Mouse (Mus musculus): Measurements from ENCODE around the gene Tmem37. TPM values are rescaled to one million over a fixed set of nuclear protein-coding genes. Genes with fewer than 3 reads are reported as not detected.

The Tmem37 gene
- 89.2 and 94.7 TPM in 2 replicates for polyA plus RNA-seq (2015; fragmentation: Nextera tagmentation; extraction: Ambion mirVana)

DNA sequence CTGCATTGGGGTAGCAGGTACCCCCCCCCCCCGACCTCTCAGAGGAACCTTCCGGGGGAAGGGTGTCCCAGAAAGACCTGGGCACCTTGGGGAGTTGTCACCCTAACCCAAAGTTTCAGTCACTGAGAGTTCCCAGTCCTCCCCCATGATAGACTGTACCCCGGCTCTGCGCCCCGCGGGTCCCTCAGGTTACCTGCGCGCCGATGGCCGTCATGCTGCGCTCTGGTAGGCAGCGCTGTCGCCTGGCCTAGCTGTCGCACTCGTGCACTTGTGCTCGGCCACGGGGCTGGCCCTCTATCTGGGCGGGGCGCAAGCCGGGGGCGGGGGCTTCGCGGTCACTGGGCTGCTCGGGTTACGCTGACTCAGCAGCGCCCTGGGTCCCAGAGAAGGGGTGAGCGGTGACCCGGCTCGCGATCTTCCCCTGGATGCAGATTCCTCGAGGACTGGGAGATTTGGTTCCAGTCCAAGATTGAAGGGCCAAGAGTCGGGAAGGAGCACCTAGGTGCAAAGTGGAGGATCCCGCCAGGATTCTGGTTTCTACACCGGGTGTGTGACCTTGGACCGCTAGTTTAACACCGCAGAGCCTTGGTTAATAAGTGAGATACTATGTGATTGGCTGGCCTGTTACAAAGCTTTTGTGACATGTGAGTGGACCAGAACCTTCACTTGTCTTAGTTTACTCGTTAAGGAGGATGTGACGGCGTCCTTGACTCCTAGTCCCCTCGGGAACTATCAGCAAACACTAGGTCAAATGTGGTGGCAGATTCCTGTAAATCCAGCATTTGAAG, at the start of gene Tmem37:
Gene Tmem37 (minus strand): TSS at position 556 of the 788 bp plus-strand sequence.
- Histone ChIP-seq H3K27ac (ENCODE audit: low read length) (peak within 1 kb of the TSS; percentile 74), H3K4me1 (ENCODE audit: control insufficient read depth, low read depth, low read length) (peaks cover 7% of the 10 kb centered on the region; the same call in 1 of the 2 replicates), H3K36me3 (ENCODE audit: control insufficient read depth, insufficient read depth) (no peaks in the 10 kb centered on the region), H3K4me3 (ENCODE audit: low read depth, low read length) (peak within 1 kb of the TSS; percentile 54), H3K4me2 (ENCODE audit: low read depth, low read length) (peak within 1 kb of the TSS; percentile 48), H3K9me3 (replicated peaks; ENCODE audit: control insufficient read depth, low read length) (no peaks in the 10 kb centered on the region), H3K9ac (ENCODE audit: low read depth, low read length) (peak within 1 kb of the TSS; percentile 55), H3K27me3 (ENCODE audit: control insufficient read depth, insufficient read depth, low read depth, low read length) (peaks cover 4% of the 10 kb centered on the region; the same call in 1 of the 2 replicates)
- peak; percentile 80 for ATAC-seq (ENCODE audit: low read depth)
- WGBS (ENCODE audit: insufficient replicate concordance): 3% methylated on average over 40 of the region's 40 CpGs

GRCm38 (mm10) chr1:120122634-120123383, 48.9 kb upstream of the Tmem37 start:
- ATAC-seq (ENCODE audit: low read depth): no peak
- Histone ChIP-seq H3K4me3 (ENCODE audit: low read depth, low read length) (no peak overlapping the region), H3K9me3 (replicated peaks; ENCODE audit: control insufficient read depth, low read length) (no peaks in the 10 kb centered on the region), H3K27ac (ENCODE audit: low read length) (no peak overlapping the region), H3K36me3 (ENCODE audit: control insufficient read depth, insufficient read depth) (no peaks in the 10 kb centered on the region), H3K27me3 (ENCODE audit: control insufficient read depth, insufficient read depth, low read depth, low read length) (no peaks in the 10 kb centered on the region), H3K4me1 (ENCODE audit: control insufficient read depth, low read depth, low read length) (peaks cover 20% of the 10 kb centered on the region), H3K4me2 (ENCODE audit: low read depth, low read length) (no peak overlapping the region), H3K9ac (ENCODE audit: low read depth, low read length) (no peak overlapping the region)
- WGBS (ENCODE audit: insufficient replicate concordance): 58% methylated on average over 8 of the region's 8 CpGs

DNA sequence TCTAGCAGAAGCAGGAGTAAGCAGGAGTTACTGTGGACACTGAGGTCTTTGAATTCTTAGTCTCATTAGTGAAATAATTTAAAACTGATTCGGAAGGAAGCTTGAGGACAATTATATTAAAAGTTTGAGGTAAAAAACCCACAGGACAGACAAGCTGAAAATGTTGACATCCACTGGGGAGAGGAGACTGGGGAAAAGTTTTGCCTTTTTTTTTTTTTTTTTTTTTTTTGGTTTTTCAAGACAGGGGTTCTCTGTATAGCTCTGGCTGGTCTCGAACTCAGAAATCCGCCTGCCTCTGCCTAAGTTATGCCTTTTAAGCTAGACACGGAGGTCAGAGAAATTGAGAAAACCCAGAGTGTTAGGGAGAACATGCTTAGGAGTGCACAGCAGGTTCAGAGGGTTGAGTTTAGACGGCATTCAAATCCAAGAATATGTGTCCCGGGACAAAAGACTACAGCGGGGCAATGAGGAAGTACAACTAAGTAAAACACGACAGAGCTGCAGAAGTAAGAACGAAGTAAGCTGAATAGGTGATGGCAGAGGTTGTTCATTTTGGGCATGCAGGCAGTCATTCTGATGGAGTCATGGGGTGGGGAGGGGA, 48.2 kb upstream of the Tmem37 start:
- Histone ChIP-seq H3K4me1 (ENCODE audit: control insufficient read depth, low read depth, low read length) (peaks cover 20% of the 10 kb centered on the region), H3K36me3 (ENCODE audit: control insufficient read depth, insufficient read depth) (no peaks in the 10 kb centered on the region), H3K4me3 (ENCODE audit: low read depth, low read length) (peak overlapping the region; percentile 68), H3K4me2 (ENCODE audit: low read depth, low read length) (peak overlapping the region; percentile 79), H3K27ac (ENCODE audit: low read length) (peak overlapping the region; percentile 84), H3K9ac (ENCODE audit: low read depth, low read length) (peak overlapping the region; percentile 69), H3K27me3 (ENCODE audit: control insufficient read depth, insufficient read depth, low read depth, low read length) (no peaks in the 10 kb centered on the region), H3K9me3 (replicated peaks; ENCODE audit: control insufficient read depth, low read length) (no peaks in the 10 kb centered on the region)
- ATAC-seq (ENCODE audit: low read depth): no peak
- WGBS (ENCODE audit: insufficient replicate concordance): 53% methylated on average over 9 of the region's 9 CpGs

GRCm38 (mm10) chr1:120120969-120121811, 47.3 kb upstream of the Tmem37 start, which contains the start of the genes Dbi and 3110009E18Rik:
TSS of gene Dbi (minus strand) at chr1:120121078.
TSS of gene 3110009E18Rik (plus strand) at chr1:120121187.
- peak within 1 kb of the TSS; percentile 96 for H3K4me2 ChIP-seq (ENCODE audit: low read depth, low read length)
- no peaks in the 10 kb centered on the region for H3K36me3 ChIP-seq (ENCODE audit: control insufficient read depth, insufficient read depth)
- H3K27me3 ChIP-seq (ENCODE audit: control insufficient read depth, insufficient read depth, low read depth, low read length): no peaks in the 10 kb centered on the region
- peak; percentile 87 for ATAC-seq (ENCODE audit: low read depth)
- 1% methylated on average over 52 of the region's 52 CpGs for WGBS (ENCODE audit: insufficient replicate concordance)
- H3K4me1 ChIP-seq (ENCODE audit: control insufficient read depth, low read depth, low read length): peaks cover 20% of the 10 kb centered on the region
- peak within 1 kb of the TSS; percentile 91 for H3K27ac ChIP-seq (ENCODE audit: low read length)
- no peaks in the 10 kb centered on the region for H3K9me3 ChIP-seq (replicated peaks; ENCODE audit: control insufficient read depth, low read length)
- peak within 1 kb of the TSS; percentile 78 for H3K9ac ChIP-seq (ENCODE audit: low read depth, low read length)
- peak within 1 kb of the TSS; percentile 68 for H3K4me3 ChIP-seq (ENCODE audit: low read depth, low read length)

DNA sequence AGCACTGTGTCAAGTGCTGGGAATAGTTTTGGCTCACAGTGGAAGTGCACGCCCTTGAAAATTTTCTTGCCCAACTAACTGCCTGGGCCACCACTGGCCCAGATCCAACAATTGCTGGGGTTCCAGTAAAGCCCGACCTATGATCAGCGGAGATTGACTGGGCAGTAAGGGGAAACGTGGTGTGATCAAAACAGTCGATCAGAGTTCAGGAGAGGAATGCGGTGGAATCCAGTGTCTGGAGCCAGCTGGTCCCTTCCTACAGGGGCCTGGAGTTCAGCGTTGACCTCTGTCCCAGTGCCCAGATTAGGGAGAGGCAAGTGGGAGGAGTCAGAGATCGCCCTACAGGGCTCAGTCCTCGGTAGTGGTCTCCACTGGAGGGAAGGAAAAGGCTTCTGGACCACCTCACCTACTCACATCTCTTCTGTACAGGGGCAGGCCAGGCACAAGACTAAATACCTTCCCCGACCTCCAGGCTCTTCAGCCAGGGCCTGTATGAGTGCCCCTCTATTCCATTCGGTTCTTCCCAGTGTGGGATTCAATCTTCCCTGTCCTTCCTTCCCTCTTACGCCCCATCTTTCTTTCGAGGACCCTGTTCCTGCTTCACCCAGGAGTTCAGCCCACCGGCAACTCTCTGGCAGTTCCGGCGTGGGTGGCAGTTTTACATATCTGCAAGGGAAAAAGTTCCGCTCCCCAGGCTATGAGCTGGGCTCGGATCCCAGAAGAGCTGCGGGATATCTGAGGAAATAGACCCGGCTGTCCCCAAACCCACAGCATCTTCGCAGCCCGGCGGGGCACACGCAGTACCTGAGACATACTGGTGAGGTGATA, 46.5 kb upstream of the Tmem37 start:
- Histone ChIP-seq H3K4me3 (ENCODE audit: low read depth, low read length) (peak overlapping the region; percentile 68), H3K27me3 (ENCODE audit: control insufficient read depth, insufficient read depth, low read depth, low read length) (no peaks in the 10 kb centered on the region), H3K36me3 (ENCODE audit: control insufficient read depth, insufficient read depth) (peaks cover 7% of the 10 kb centered on the region), H3K9ac (ENCODE audit: low read depth, low read length) (peak overlapping the region; percentile 78), H3K9me3 (replicated peaks; ENCODE audit: control insufficient read depth, low read length) (no peaks in the 10 kb centered on the region), H3K27ac (ENCODE audit: low read length) (peak overlapping the region; percentile 91), H3K4me2 (ENCODE audit: low read depth, low read length) (peak overlapping the region; percentile 96), H3K4me1 (ENCODE audit: control insufficient read depth, low read depth, low read length) (peaks cover 22% of the 10 kb centered on the region)
- ATAC-seq (ENCODE audit: low read depth): peak; percentile 74
- WGBS (ENCODE audit: insufficient replicate concordance): 6% methylated on average over 24 of the region's 24 CpGs

- Histone ChIP-seq H3K4me1 (ENCODE audit: control insufficient read depth, low read depth, low read length) (peaks cover 20% of the 10 kb centered on the region), H3K27me3 (ENCODE audit: control insufficient read depth, insufficient read depth, low read depth, low read length) (no peaks in the 10 kb centered on the region), H3K27ac (ENCODE audit: low read length) (peak overlapping the region; percentile 91), H3K9me3 (replicated peaks; ENCODE audit: control insufficient read depth, low read length) (no peaks in the 10 kb centered on the region), H3K4me3 (ENCODE audit: low read depth, low read length) (peak overlapping the region; percentile 68), H3K4me2 (ENCODE audit: low read depth, low read length) (peak overlapping the region; percentile 96), H3K36me3 (ENCODE audit: control insufficient read depth, insufficient read depth) (peaks cover 17% of the 10 kb centered on the region), H3K9ac (ENCODE audit: low read depth, low read length) (peak overlapping the region; percentile 41)
- 64% methylated on average over 4 of the region's 4 CpGs for WGBS (ENCODE audit: insufficient replicate concordance)
- ATAC-seq (ENCODE audit: low read depth): no peak
Observed at GRCm38 (mm10) chr1:120119389-120119788, 45.5 kb upstream of the Tmem37 start.

DNA sequence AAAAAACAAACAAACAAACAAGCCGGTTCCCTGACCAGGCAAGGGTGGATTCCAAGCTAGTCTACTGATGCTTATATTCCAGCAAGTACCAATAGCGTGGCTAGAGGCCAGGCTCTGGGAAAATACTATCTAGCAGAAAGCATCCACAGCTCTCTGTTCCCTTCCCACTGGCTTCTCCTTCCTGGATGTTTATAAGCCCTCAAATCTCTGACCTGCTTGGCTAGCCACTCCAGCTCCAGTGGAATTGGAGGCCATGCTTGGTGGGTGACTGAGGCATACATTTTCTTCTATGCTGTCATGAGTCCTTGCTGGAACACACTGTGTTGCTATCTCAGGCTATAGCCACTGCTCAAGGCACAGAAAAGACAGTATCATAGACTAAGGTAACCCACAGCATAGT, 45.0 kb upstream of the Tmem37 start:
- H3K4me3 ChIP-seq (ENCODE audit: low read depth, low read length): peak overlapping the region; percentile 68

More for the DNA sequence above, 45.0 kb upstream of the Tmem37 start:
- H3K4me1 ChIP-seq (ENCODE audit: control insufficient read depth, low read depth, low read length): peaks cover 20% of the 10 kb centered on the region
- H3K27me3 ChIP-seq (ENCODE audit: control insufficient read depth, insufficient read depth, low read depth, low read length): no peaks in the 10 kb centered on the region
- peak overlapping the region; percentile 41; the same call in 1 of the 2 replicates for H3K9ac ChIP-seq (ENCODE audit: low read depth, low read length)
- H3K27ac ChIP-seq (ENCODE audit: low read length): peak overlapping the region; percentile 91
- peak overlapping the region; percentile 96 for H3K4me2 ChIP-seq (ENCODE audit: low read depth, low read length)
- WGBS (ENCODE audit: insufficient replicate concordance): 82% methylated on average over 2 of the region's 2 CpGs
- H3K9me3 ChIP-seq (replicated peaks; ENCODE audit: control insufficient read depth, low read length): no peaks in the 10 kb centered on the region
- ATAC-seq (ENCODE audit: low read depth): no peak
- peaks cover 21% of the 10 kb centered on the region for H3K36me3 ChIP-seq (ENCODE audit: control insufficient read depth, insufficient read depth)
